In the genomic region with DNA sequence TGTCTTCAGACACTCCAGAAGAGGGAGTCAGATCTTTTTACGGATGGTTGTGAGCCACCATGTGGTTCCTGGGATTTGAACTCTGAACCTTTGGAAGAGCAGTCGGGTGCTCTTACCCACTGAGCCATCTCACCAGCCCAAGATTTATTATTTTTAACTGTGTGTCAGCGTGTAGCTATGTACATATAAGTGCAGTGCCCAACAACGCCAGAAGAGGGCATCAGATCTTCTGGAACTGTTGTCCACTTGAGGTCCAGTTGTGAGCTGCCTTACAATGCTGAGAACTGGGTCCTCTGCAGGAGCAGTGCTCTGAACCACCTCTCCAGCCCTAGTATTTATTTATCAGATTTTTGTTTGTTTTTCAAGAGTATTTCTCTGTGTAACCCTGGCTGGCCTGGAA, we compare ENCODE assay signal across 8 mouse cellular contexts. TPM values are rescaled to one million over a fixed set of nuclear protein-coding genes. Genes with fewer than 3 reads are reported as not detected.
DNase-seq lines count a peak whose midpoint lies in the region.

No protein-coding gene starts in this region.

- DNase-seq in 3T3-L1 (ENCODE audit: low read depth, low spot score) (peak; percentile 69), NIH3T3 (ENCODE audit: low read depth) (peak; percentile 57)
- DNase-seq in cerebellum, postnatal 14 days: peak; percentile 51 to 79
- DNase-seq in forelimb bud, embryonic 11.5 days (ENCODE audit: low read depth, low spot score): peak; percentile 41
- peak; percentile 33 for DNase-seq in kidney, adult 11 months
- DNase-seq in layer of hippocampus, postnatal 10 days (ENCODE audit: low spot score in 2 of 2): peak; percentile 24 to 44
- DNase-seq in lung, postnatal 10 days: peak; percentile 46
- peak; percentile 51 for DNase-seq in right cerebral cortex, postnatal 14 days

RNA-seq across cellular contexts. Expression of a gene that starts 6.7 kb away (rescaled TPM):
- 10 to 100 TPM; 46.7 to 51.6 TPM for total RNA-seq in layer of hippocampus, postnatal 10 days (2021)

RNA-seq across cellular contexts. Expression of a gene that starts 56.1 kb away (rescaled TPM):
- total RNA-seq in layer of hippocampus, postnatal 10 days (2021): 10 to 100 TPM; 29.0 to 31.0 TPM

RNA-seq across cellular contexts. Expression of a gene that starts 56.1 kb away (rescaled TPM):
- total RNA-seq in layer of hippocampus, postnatal 10 days (2021): 10 to 100 TPM; 42.4 to 49.1 TPM

Comparison
In these comparisons a context has a peak if more than half of its experiments do, and no peak if none do; other contexts are left out.
1. Peak in every context shown above with its lines: DNase-seq.